Mouse (Mus musculus) olfactory bulb, adult 2 months (tissue): ENCODE measurements around the gene Csrnp3.

Source experiments
- CTCF ChIP-seq: fragments of 200-500 bp; IDR thresholded peaks from 2 replicates; pipeline ENCODE4 v1.5.1; 2012; ENCODE audit warnings: low read depth, mild to moderate bottlenecking, low read length, moderate library complexity; ENCODE audit not compliant: insufficient read depth
- POLR2A ChIP-seq: fragments of 200-500 bp; IDR thresholded peaks from 2 replicates; pipeline ENCODE4 v1.6.1; 2012; ENCODE audit warnings: mild to moderate bottlenecking, low read depth, low read length, moderate library complexity; ENCODE audit not compliant: insufficient read depth

DNA sequence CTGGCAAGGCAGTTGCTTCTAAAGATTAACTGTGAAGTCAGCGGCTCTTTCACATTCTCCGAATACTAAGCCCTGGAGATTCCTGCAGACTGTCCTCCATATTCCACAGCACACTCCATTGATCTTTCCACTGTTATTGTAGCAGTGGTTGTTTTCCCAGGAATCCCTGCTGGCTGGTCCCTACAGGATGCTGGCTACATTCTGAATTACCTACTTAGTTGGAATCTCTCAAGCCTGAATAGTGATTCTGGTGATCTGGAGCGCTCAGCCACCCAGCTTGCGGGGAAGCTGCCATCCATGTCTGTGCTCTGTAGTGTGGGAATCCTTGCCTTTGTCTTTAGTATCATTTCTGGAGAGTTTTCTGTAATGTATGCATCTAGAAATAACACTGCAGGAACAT is 51.5 kb downstream of the Csrnp3 start:
- TF ChIP-seq CTCF (no peak), POLR2A (no peak)
